Mouse (Mus musculus): ENCODE results near the gene Urb2. TPM values are rescaled to one million over a fixed set of nuclear protein-coding genes. Genes with fewer than 3 reads are reported as not detected.
"Not testable (repeated sequence)": the region's sequence is repeated elsewhere in the genome, so short reads cannot be mapped to it uniquely, and the experiment has no call there.

Gene Urb2
- total RNA-seq, 2 experiments from 2014 or later, result 14.1 to 14.3 TPM

- no peak for DNase-seq (ENCODE audit: low spot score in 2 of 2)
These were observed 9.2 kb upstream of the Urb2 start for GRCm38 (mm10) chr8:124011989-124012586.

DNA sequence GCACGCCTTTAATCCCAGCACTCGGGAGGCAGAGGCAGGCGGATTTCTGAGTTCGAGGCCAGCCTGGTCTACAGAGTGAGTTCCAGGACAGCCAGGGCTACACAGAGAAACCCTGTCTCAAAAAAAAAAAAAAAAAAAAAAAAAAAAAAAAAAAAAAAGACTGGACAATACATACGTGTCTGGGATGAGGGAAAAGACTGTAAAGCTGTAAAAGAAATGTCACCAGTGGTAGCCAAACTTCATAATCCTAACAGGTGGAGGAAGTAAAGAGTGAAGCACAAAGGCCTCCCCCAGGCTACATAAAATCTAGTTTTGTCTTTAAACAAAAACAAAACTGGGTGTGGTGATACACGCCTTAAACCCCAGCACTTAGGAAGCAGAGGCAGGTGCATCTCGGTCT, 7.0 kb upstream of the Urb2 start:
- not testable (repeated sequence) for DNase-seq (ENCODE audit: low spot score in 2 of 2)

DNA sequence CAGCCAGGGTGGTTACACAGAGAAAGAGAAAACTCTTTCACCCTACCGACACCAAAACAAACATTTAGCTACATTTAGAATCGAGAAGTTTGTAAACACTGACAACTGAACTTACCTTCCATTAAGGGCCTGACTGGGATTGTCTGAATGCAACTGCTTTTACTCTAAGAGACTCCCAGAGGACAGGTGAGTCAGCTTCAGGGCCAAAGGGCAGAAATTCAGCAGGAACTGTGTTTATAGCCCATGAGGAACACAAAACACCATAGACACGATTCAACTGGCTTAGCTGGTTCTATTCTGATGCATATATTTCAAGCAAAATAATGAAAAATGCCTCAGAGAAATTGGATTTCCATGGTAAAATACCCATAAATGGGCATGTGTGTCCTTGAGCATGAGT, 6.6 kb upstream of the Urb2 start:
- no peak for DNase-seq (ENCODE audit: low spot score in 2 of 2)

DNA sequence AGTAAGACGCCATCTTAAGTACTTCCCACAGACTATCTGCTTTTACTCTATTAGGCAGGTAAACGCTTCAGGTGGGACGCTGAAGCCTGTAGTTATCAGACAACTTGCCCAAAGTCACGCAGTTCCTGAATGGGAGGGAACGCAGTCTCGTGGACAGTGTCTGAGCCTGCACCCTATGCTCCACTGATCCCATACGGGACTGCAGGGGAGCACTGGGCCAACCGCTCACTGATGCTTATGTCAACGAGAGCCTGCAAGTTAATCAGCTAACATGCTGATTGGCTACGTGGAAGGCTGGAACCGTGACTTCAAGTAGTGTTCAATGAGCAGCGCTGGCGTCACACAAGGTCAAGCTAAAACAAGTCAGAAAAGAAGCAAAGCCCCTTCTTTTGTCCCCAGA, 1.5 kb upstream of the Urb2 start:
- DNase-seq (ENCODE audit: low spot score in 2 of 2), result no peak

GRCm38 (mm10) chr8:124020439-124021236, 670 bp upstream of the Urb2 start:
- peak in 1 of 2 experiments; percentile 20 for DNase-seq (ENCODE audit: low spot score in 2 of 2)

DNA sequence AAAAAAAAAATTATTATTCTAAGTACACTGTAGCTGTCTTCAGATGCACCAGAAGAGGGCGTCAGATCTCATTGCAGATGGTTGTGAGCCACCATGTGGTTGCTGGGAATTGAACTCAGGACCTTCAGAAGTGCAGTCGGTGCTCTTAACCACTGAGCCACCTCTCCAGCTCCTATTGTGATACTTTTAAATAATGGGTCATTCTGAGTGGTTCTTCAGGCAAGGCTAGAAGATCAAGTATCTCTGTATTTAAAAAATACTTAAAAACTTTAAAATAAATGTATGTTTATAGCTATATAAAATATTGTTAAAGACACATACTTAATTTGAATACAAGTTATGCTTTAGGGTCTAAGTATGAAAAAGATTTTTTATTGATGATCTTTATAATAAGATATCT, 5.0 kb downstream of the Urb2 start:
- not testable (repeated sequence) for DNase-seq (ENCODE audit: low spot score in 2 of 2)

DNA sequence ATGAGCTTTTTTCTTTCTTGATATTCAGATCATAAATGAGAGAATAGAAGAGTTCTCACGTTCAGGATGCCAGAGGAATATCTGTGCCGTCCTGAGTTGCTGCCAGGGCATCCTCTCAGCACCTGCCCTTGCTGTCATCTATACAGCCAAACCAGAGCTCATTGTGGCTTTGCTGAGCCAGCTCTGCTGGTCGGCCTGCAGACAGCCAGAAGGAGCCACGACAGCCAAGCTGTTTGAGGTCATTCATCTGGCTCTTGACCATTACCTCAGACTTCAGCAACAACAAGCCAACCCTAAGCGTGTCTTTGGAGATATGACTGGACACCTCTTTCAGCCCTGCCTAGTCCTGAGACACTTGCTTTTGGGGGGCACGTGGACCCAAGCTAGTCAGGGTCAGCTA, 6.5 kb downstream of the Urb2 start:
- no peak for DNase-seq (ENCODE audit: low spot score in 2 of 2)

GRCm38 (mm10) chr8:124033400-124033799, 12.1 kb downstream of the Urb2 start:
- DNase-seq (ENCODE audit: low spot score in 2 of 2), result no peak

- DNase-seq (ENCODE audit: low spot score in 2 of 2), result no peak
These were observed 16.8 kb downstream of the Urb2 start for GRCm38 (mm10) chr8:124038121-124038520.

DNA sequence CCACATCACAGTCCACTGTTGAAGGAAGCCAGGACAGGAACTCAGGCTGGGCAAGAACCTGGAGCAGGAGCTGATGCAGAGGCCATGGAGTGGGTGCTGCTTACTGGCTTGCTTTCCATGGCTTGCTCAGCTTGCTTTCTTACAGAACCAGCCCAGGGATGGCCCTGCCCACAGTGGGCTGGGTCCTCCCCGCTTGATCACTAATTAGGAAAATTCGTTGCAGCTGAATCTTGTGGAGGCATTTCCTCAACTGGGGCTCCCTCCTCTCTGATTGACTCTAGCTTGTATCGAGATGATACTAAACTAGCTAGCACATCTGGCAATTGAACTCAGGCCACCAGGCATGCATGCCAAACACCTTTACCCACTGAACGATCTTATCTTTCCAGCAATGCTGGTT, 18.0 kb downstream of the Urb2 start:
- DNase-seq (ENCODE audit: low spot score in 2 of 2), result no peak

DNA sequence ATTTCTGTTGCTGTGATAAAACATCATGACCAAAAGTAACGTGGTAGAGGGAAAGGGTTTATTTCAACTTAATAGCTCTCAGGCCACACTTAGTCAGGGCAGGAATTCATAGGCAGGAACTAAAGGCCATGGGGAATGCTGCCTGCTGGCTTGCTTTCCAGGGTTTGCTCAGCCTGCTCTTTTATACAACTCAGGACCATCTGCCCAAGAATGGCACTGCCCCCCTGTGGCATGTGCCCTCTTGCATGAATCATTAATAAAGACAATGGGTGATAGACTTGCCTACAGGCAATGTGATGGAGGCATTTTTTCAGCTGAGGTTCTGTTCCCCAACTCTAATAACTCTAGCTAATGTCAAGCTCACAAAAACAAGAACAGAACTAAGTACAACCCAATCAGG, 20.9 kb downstream of the Urb2 start:
- DNase-seq (ENCODE audit: low spot score in 2 of 2), result no peak

GRCm38 (mm10) chr8:124044421-124044820, 23.1 kb downstream of the Urb2 start:
- DNase-seq (ENCODE audit: low spot score in 2 of 2), result no peak

DNA sequence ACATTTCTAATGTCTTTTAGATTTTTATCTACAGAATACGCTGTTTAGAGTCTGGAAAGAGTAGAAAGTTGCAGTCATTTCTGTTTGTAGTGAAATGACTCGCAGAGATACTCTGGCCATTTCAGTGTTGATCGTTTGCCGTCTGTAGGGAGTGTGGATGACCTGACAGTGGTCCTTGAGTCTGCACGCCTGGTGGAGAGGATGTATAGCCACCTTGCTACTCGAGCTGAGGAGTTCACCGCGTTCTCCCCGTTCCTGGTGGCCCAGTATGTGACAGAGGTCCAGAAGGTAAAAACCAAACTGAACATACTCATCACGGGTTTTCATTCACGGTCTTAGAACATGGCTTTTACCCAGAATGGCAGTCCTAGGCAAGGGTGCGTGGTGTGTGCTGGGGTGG, 23.6 kb downstream of the Urb2 start:
- no peak for DNase-seq (ENCODE audit: low spot score in 2 of 2)

DNA sequence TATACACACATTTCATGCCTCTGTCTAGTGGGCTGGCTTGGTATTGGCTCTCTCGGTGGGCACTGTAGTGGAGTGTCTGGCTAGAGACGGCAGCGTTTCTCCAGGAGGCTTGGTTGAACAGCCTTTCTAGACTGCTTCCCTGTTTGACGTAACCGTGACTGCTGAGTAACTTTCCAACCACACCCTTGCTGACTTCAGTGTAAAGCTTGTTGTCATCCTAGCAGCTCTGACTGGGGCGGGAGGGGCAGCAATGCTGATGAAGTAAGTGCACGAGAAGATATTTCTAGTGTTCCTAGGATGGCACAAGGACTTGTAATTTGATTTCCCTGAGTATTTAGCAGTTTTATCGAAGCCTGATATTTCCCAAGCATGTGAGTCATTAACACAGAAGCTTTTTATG, 24.5 kb downstream of the Urb2 start:
- no peak for DNase-seq (ENCODE audit: low spot score in 2 of 2)

- DNase-seq (ENCODE audit: low spot score in 2 of 2), result peak; percentile 43 to 50
These were observed 30.8 kb downstream of the Urb2 start for GRCm38 (mm10) chr8:124052110-124052509.

DNA sequence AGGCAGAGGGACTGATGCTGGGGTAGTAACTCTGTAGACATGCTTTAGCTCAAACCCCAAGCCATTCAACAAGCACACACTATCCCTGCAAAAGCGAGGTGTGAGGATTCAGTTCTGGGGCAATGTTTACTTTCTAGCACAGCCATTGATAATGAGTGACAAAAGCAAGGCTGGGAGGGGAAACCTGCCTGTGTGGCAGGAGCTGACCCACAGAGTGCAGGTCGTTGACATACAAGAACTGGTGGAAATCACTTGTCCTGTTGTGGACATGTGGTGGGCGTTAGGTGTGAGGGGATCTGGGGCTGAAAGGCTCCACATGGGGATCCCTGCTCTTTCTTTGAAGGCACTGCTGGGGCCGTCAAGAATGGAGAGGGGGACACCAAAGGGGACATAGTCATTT, 31.3 kb downstream of the Urb2 start:
- DNase-seq (ENCODE audit: low spot score in 2 of 2), result no peak

DNA sequence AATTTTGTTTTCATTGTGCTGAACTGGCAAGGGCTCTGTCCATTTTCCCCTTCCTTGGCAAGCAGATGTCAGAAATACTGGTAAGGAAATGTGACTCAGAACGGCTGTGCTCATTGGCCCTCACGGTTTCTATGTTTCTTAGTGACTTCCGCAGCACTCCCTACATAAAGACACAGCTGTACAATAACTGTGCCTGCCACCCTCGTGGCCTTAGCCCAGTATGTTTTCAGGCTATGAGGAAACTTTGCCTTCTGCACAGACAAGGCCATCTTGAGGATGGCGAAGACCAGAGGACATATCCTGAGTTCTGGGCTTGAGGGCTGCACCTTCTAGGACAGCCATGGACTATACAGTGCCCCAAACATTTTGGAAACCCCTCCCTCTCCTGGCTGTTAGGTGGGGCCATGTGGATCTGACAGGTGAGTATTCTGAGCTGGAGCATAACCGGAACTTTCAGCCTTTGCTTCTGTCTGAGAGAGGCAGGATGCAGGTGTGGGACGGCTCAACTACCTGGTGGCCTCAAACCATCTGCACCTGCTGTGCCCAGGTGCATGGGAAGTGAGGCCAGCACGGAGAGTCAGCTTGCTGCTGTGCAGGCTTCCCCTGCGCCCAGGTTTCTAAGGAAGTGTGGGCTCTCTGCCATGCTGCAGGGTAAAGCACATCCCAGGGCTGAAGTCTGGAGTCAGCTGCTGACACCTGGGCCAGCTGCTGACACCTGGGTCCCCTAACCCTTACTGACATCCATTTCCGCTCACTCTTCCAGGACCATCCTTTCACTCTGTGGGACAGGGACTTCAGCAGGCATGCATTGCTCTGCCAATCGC, 35.7 kb downstream of the Urb2 start:
- no peak for DNase-seq (ENCODE audit: low spot score in 2 of 2)

DNA sequence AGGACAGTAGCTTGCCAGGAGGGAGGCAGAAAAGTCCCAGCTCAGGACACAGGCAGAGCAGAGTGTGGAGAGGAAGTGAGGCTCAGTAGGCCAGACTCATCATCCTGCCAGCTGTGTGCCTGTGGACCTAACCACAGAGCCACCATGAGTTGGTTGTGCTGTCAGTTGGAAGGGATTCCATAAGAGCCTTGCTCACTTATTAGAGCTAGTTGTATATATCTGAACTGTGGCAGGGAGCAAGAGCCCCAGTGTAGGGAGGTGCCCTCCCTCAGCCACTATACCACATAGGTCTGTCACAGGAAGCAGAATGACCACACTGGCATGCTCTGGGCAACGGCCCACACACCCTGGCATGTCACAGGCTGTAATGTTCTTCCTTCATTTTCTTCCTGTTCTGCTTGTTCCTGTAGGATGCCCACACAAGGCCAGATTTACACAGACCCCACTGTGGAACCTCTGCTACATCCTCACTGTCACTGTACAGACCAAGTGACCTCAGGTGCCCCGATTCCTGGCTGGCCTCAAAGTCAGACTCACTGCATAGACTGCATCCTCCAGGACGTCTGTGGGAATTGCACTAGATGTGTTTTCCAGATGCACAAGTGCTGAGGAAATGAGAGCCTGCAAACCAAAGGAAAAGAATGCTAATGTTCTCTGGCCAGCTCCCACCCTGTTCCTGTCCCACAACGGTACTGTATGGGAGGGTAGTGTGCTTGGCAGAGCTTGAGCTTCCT, 45.2 kb downstream of the Urb2 start:
- no peak for DNase-seq (ENCODE audit: low spot score in 2 of 2)

DNA sequence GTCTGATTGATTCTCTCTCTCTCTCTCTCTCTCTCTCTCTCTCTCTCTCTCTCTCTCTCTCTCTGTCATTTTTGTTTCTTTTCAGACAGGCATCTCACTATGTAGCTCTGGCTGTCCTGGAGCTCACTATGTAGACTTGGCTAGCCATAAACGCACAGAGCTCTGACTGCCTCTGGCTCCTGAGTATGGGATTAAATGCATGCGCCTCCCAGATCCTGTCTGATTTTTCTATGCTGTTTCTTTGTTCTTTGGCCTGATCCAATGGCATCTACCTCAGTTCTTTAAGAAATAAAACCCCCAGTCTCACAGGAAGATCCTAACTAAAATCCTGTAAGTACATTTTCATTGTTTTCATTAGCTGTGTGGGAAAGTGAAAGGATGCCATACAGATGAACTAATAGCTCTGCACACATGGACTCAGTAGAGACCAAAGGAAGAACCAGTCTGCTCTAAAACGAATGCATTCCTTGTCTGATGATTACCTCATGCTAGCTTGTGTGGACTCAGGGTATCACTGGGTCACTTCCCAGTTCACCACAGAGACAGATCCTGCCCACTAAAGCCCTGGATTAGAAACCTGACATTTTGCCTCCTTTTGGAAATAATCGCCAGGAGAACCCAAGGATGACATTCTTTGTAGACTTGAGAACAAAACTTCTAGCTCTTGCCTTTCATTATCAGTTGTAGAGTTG, 45.9 kb downstream of the Urb2 start:
- DNase-seq (ENCODE audit: low spot score in 2 of 2), result no peak

- no peak for DNase-seq (ENCODE audit: low spot score in 2 of 2)
These were observed 49.3 kb downstream of the Urb2 start for GRCm38 (mm10) chr8:124070363-124071324.

Data from adrenal gland, postnatal 4 days (tissue).